Mouse (Mus musculus): Measurements from ENCODE around the gene Camk2b. TPM values are rescaled to one million over a fixed set of nuclear protein-coding genes. Genes with fewer than 3 reads are reported as not detected.

Gene Camk2b
- polyA plus RNA-seq, 1 experiment from 2014 or later: 119 TPM

Other genes with a start within 250 kb of the Camk2b start
- gene Polm, start 228.3 kb downstream of the Camk2b start, polyA plus RNA-seq (2015; fragmentation: Nextera tagmentation; extraction: Ambion mirVana): 7.0 TPM in 2 replicates
- 10.0 and 10.4 TPM in 2 replicates for gene Aebp1, start 204.4 kb downstream of the Camk2b start, polyA plus RNA-seq (2015; fragmentation: Nextera tagmentation; extraction: Ambion mirVana)
- 72.6 and 76.4 TPM in 2 replicates for gene Pold2, start 188.1 kb downstream of the Camk2b start, polyA plus RNA-seq (2015; fragmentation: Nextera tagmentation; extraction: Ambion mirVana)
- gene Myl7, start 167.6 kb downstream of the Camk2b start, polyA plus RNA-seq (2015; fragmentation: Nextera tagmentation; extraction: Ambion mirVana): 0.32 and 1.6 TPM in 2 replicates
- gene Gck, start 116.3 kb downstream of the Camk2b start, polyA plus RNA-seq (2015; fragmentation: Nextera tagmentation; extraction: Ambion mirVana): 6.8 and 7.7 TPM in 2 replicates
- gene Ykt6, start 110.7 kb downstream of the Camk2b start, polyA plus RNA-seq (2015; fragmentation: Nextera tagmentation; extraction: Ambion mirVana): 86.0 and 95.9 TPM in 2 replicates
- gene A730071L15Rik, start 133.7 kb upstream of the Camk2b start, polyA plus RNA-seq (2015; fragmentation: Nextera tagmentation; extraction: Ambion mirVana): 0.52 and 0.82 TPM in 2 replicates
- 73.3 and 74.4 TPM in 2 replicates for gene Nudcd3, start 134.1 kb upstream of the Camk2b start, polyA plus RNA-seq (2015; fragmentation: Nextera tagmentation; extraction: Ambion mirVana)
- gene Npc1l1, start 163.8 kb upstream of the Camk2b start, polyA plus RNA-seq (2015; fragmentation: Nextera tagmentation; extraction: Ambion mirVana): 0.04 TPM in 1 of 2 replicates, not detected in the other
- gene Ddx56, start 201.4 kb upstream of the Camk2b start, polyA plus RNA-seq (2015; fragmentation: Nextera tagmentation; extraction: Ambion mirVana): 82.5 and 83.6 TPM in 2 replicates
- gene Tmed4, start 208.5 kb upstream of the Camk2b start, polyA plus RNA-seq (2015; fragmentation: Nextera tagmentation; extraction: Ambion mirVana): 154 and 168 TPM in 2 replicates
- gene Ogdh, start 225.3 kb upstream of the Camk2b start, polyA plus RNA-seq (2015; fragmentation: Nextera tagmentation; extraction: Ambion mirVana): 88.0 and 88.7 TPM in 2 replicates